Mouse (Mus musculus) left cerebral cortex, adult 9 months (tissue): ENCODE measurements at regions not wholly inside any gene's neighbourhood (a gene's known extent, or its start where the extent isn't known, plus 50 kb on each side); places are given as distances from the start of the nearest gene placed in this dataset.

ENCODE experiments used
- DNase-seq, 2 experiments: peaks; one replicate each; pipeline ENCODE4 v3.0.0; 2022; ENCODE audit warnings: low spot score in 2 of 2

DNA sequence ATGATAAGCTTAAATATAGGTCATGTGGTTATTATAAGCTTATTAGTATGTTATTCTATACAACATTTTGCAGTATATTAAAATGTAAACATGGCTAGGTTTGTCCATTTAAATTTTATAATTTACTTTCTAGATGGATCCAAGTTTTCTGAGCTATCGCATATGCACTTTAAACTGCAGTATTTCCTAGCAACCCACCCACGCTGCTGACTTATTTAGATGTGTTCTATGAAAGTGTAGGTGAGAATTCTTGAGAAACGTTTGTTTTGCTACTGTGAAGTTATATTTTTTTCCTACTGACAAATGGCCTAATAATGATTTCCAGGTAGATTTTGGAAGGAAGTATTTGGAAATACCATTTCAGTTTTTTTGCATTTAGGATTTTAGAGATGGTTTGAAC, 308.0 kb downstream of the Gbe1 start:
- DNase-seq: peak in 1 of 2 experiments; percentile 34

- peak in 1 of 2 experiments; percentile 10 for DNase-seq
Observed at GRCm38 (mm10) chr16:70643630-70644264, 330.0 kb downstream of the Gbe1 start.

DNA sequence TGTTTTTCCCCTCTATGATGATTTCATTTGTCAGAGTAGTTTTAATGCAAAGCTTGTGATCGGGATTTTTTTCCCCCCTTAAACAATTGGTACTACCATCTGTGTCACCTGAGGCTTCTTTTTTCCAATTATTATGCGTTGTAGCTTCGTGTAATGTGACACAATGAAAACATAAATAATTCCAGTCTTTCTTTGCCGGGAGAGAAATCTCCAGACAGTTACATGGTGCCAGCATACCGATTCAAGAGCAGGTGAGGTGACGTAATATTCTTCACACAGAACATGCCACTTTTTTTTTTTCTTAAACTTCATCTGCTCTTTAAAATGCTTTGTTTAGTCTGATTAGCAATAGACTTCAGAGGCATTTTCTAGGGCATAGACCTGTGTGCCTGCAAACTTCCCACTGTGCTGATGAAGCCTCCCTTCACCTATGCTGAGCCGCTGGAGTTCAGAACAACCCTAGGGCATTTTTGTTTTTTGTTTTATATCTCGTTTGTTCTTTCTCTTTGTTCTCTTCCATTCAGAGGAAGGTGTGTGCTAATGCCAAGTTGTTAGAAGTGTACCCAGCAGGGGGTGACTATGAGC, 331.0 kb downstream of the Gbe1 start:
- DNase-seq: no peak

DNA sequence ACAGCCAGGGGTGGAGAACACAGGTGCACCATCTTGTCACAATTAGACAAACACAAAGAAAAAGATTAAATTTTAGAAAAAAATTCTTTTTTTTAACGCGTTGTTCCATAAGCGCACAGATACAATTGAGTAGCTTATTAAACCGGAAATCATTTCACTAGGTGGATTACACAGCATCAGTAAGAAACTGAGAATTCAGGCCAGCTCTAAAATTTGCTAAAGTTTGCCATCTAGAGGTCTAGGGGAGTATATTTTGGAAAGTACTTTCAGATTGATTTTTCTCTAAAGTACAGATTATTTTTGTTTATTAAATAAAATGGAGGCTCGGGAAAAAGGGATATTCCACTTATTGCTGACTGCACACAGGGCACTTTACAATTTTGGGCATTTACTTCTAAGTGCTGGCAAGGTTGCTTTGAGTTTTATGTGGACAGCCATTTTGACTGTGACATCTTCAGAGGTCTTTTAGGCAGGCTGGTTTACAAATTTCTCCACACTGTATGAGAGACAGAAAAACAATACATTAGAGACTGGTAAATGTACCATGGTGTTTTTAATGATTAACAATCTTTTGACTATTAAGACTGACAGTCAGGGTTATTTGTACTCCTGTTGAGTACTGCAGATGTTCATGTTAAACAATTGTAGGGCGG, 340.8 kb downstream of the Gbe1 start:
- no peak for DNase-seq

DNA sequence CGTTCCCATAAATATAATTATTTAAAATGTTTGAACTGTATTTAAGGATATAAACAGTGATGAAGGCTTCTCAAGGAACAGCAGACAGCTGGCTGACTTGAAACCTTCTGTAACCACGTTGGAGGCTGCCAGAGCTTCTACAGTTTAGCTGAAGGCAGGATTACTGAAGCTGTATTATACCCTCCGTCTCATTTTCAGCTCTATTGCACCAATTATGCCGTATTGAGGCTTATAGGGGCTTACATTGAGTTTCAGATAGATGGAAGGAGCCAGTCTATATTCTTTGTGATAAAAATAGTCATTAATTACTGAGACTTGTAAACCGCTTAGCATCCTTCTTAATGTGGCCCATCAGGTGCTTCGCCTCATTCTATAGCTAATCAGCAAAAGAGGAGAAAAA, 376.1 kb downstream of the Gbe1 start:
- DNase-seq: no peak

GRCm38 (mm10) chr16:70724722-70725284, 411.1 kb downstream of the Gbe1 start:
- no peak for DNase-seq

- DNase-seq: no peak
Observed at GRCm38 (mm10) chr16:70725291-70725801, 411.6 kb downstream of the Gbe1 start.

GRCm38 (mm10) chr16:70733016-70733415, 419.3 kb downstream of the Gbe1 start:
- no peak for DNase-seq

- peak in 1 of 2 experiments; percentile 5 for DNase-seq
Observed at GRCm38 (mm10) chr16:70740046-70740445, 426.3 kb downstream of the Gbe1 start.

GRCm38 (mm10) chr16:70754228-70754627, 440.5 kb downstream of the Gbe1 start:
- DNase-seq: no peak

DNA sequence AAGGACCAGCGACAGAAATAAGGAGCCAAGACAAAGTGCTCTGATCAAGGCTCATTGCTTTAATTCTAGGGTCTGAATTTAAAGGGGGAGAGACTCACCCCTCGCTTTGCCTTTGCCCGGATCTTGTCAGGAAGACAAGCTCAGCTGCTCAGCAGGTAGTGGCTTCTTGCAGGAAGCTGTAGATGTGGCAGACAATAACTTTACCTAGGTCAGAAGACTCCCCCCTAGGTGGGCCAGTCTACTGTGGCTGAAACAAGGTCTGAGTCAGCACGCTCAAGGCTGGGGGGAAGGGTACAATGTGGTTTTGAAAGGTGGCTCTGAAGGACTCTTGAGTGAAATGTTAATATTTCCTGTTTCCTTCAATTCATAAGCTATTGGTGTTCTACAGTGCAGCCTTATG, 484.3 kb downstream of the Gbe1 start:
- no peak for DNase-seq

DNA sequence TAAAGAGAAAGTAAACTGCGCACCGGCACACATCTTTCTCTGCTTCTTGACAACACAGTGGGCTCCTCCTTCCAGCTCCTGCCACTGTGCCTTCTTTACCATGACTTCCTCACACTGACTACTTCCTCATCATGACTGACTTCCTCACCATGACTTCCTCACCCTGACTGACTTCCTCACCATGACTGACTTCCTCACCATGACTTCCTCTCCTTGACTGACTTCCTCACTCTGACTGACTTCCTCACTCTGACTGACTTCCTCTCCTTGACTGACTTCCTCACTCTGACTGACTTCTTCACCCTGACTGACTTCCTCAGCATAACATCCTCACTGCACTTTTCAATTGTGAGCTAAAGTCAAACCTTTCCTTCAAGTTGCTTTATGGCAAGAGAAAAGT, 489.8 kb downstream of the Gbe1 start:
- no peak for DNase-seq

DNA sequence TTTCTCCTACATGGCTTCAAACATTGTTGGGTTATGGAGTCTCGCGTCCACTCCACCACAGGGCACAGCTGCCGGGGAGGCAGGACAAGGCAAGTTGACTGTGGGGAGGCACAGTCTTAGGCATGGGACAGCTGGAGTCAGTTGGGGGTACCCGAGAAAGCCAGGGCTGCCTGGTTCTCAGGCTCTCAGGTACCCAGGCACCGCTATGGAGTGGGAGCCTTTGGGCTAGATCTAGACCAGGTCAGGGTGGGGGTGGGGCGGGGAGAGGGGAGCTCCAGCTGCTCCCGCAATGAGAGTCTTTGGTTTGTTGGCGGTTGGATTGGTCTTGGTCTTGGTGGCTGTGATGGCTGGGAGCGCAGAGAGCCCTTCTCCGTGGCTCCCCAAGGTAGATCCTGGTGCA, 512.2 kb downstream of the Gbe1 start:
- no peak for DNase-seq

- DNase-seq: peak; percentile 31 to 38
Observed at GRCm38 (mm10) chr16:70835006-70835405, 521.3 kb downstream of the Gbe1 start.

DNA sequence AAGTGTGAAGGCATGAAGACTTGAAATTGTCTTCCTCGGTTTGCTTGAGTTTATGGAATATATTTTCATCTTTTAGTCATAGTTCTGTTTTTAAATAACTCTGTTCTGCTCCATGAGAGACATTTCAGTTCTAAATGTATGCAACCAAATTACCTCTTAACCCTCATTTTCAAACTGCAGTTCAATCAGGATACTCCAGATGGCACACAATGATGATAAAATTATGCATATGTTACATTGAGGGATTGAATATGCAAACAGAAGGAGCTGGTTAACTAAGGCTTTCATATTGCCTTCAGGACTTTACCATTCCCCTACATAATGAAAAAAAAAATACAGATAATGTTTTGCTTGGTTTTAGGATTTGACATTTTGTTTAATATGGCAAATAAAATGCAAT, 524.4 kb downstream of the Gbe1 start:
- peak in 1 of 2 experiments; percentile 19 for DNase-seq

DNA sequence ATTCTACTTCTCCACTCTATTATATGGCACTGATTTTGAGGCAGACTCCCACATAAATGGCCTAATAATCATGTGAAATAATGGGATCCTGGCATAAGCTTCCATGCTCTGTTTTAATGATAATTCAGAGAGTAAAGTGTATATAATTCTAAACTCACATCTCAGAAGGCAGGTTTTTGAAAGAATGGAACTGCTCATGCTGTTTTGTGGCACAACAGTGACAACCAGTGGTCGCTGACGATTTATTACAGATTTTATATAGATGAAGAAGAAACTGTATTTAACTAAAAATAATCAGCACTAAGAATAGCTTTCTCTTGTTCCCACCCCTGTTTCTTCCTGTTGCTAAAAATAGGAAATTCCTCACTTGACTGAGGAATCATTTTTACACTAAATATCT, 554.5 kb downstream of the Gbe1 start:
- peak in 1 of 2 experiments; percentile 22 for DNase-seq

DNA sequence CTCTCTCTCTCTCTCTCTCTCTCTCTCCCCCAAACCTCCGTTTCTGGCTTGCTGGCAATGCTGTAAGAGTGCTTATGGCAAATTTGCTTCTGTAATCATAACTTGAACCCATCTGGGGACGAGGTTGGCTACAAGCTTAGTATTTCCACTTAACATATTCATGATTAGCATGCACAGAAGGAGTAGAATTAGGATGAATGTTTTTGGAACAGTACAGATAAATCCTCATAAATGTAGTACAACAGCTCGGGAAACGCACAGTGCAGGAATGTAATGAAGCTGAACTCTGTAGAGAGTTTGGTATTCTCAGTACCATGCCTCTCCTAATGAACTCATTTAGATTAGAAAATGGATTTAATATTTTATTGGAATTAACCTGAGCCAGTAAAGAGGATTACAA, 555.5 kb downstream of the Gbe1 start:
- DNase-seq: no peak

DNA sequence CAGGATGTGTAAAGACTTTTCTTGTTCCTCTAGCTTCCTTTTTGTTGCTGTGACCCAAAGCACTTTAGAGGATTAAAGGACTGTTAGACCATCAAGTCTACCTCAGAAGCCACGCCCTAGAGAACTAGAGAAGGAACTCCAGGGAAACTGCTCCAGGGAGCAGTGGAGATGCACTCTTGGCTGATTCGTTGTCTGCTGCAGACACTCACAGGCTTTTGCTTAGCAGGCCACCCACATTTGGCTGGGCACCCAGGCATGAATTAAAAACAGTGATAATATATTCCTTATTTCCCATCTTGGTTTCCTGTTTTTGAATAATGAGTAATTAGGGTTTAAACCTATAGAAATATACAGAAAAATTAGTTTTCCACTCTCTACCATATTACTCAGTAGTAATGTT, 560.3 kb downstream of the Gbe1 start:
- no peak for DNase-seq

DNA sequence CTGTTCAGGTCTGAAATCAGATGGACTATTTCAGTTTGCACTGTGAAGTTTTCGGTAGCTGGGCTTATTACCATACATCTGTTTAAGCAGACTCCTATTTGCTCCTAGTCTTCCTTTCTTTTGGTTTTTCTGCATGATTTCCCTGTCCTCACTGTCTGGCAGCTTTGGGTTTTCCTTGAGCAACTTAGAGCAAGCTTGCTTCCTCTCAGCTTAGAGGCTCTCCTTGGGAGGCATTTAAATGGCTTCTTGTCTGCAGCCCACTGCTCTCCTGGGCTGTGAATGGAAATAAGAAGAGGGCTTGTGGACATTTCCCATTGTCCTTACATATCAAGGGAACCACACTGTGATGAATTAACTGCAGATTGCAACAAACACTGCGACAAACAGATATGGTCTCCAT, 566.9 kb downstream of the Gbe1 start:
- peak in 1 of 2 experiments; percentile 8 for DNase-seq

GRCm38 (mm10) chr16:70881098-70881850, 567.5 kb downstream of the Gbe1 start:
- peak in 1 of 2 experiments; percentile 24 for DNase-seq

- no peak for DNase-seq
Observed at GRCm38 (mm10) chr16:70900085-70900484, 586.3 kb downstream of the Gbe1 start.

DNA sequence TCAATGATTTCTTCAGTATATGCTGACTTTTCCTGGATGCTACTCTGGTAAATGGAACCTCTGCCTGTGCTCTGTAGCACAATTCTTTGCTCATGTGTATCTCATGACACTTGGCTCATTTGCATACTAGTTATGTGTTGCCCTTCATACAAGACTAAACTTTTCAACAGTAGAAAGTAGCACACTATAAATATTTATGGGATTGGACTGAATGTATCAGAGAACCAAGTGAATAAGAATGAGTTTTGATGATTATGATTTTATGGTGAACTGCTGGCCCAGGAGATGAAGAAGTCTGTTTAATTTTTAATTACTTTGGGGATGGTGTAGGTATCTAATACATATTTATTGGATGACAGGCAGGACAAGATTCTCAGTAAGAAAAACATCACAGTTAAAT, 606.3 kb downstream of the Gbe1 start:
- DNase-seq: no peak
